In genomic region chr4:132411322-132412094, GRCm38 (mm10) we compare ENCODE assay signal across 8 mouse cellular contexts. TPM values are rescaled to one million over a fixed set of nuclear protein-coding genes. Genes with fewer than 3 reads are reported as not detected.
DNase-seq lines count a peak whose midpoint lies in the region; ATAC-seq and TF ChIP-seq lines count a peak whose summit lies in the region.
"Had no signal": no experiment of that assay in that cellular context is flagged by ENCODE, and none has a peak within 500 bp of the region (broad histone marks: within the 10 kb centered on the region; RNA-seq: fewer than 3 reads in every experiment).

No protein-coding gene starts in this region.

- no peaks in the 10 kb centered on the region for H3K27me3 ChIP-seq in midbrain, postnatal 0 days (ENCODE audit: insufficient read depth, low read length)
- H3K27me3 ChIP-seq in midbrain, embryonic 11.5 days (ENCODE audit: control insufficient read depth, insufficient read depth, low read length) = no peaks in the 10 kb centered on the region
- H3K27me3 ChIP-seq: neural tube, embryonic 13.5 days had no signal

- no peak overlapping the region for H3K9ac ChIP-seq in midbrain, postnatal 0 days (replicated peaks; ENCODE audit: low read length, poor library complexity, severe bottlenecking)
- H3K9ac ChIP-seq in midbrain, embryonic 11.5 days (ENCODE audit: low read length) = no peak overlapping the region
- H3K9ac ChIP-seq: neural tube, embryonic 13.5 days had no signal

- H3K9me3 ChIP-seq in midbrain, postnatal 0 days (ENCODE audit: low read length) = no peaks in the 10 kb centered on the region
- no peaks in the 10 kb centered on the region for H3K9me3 ChIP-seq in midbrain, embryonic 11.5 days (ENCODE audit: control insufficient read depth, low read length)
- H3K9me3 ChIP-seq: neural tube, embryonic 13.5 days had no signal

- no peaks in the 10 kb centered on the region for H3K36me3 ChIP-seq in midbrain, postnatal 0 days (ENCODE audit: insufficient read depth, low read length)
- peaks cover 3% of the 10 kb centered on the region; the same call in 1 of the 2 replicates for H3K36me3 ChIP-seq in midbrain, embryonic 11.5 days (ENCODE audit: control insufficient read depth, insufficient read depth, low read length)
- H3K36me3 ChIP-seq: neural tube, embryonic 13.5 days had no signal

- TF ChIP-seq CTCF in midbrain, postnatal 0 days (IDR thresholded peaks at IDR 0.05) = peak; percentile 84

- no peaks in the 10 kb centered on the region for H3K4me1 ChIP-seq in midbrain, postnatal 0 days (ENCODE audit: insufficient read depth, low read length)
- no peaks in the 10 kb centered on the region for H3K4me1 ChIP-seq in midbrain, embryonic 11.5 days (ENCODE audit: control insufficient read depth, insufficient read depth, low read length)
- H3K4me1 ChIP-seq: neural tube, embryonic 13.5 days had no signal

- H3K4me3 ChIP-seq in midbrain, postnatal 0 days (ENCODE audit: low read depth, low read length) = no peak overlapping the region
- no peak overlapping the region for H3K4me3 ChIP-seq in midbrain, embryonic 11.5 days (ENCODE audit: low read depth, low read length)
- H3K4me3 ChIP-seq: neural tube, embryonic 13.5 days had no signal

- WGBS in midbrain, postnatal 0 days = 52% methylated on average over 8 of the region's 8 CpGs
- WGBS in midbrain, embryonic 11.5 days = 62% methylated on average over 8 of the region's 8 CpGs

- peak overlapping the region; percentile 19; the same call in 1 of the 2 replicates for H3K4me2 ChIP-seq in midbrain, postnatal 0 days (ENCODE audit: low read depth, low read length, poor library complexity, severe bottlenecking)
- no peak overlapping the region for H3K4me2 ChIP-seq in midbrain, embryonic 11.5 days
- H3K4me2 ChIP-seq: neural tube, embryonic 13.5 days had no signal

- H3K27ac ChIP-seq in midbrain, postnatal 0 days (ENCODE audit: low read depth, low read length) = no peak overlapping the region
- no peak overlapping the region for H3K27ac ChIP-seq in midbrain, embryonic 11.5 days (ENCODE audit: low read depth, low read length)
- H3K27ac ChIP-seq: neural tube, embryonic 13.5 days had no signal

- DNase-seq in midbrain, postnatal 0 days (ENCODE audit: low spot score) = peak; percentile 79
- DNase-seq in midbrain, embryonic 11.5 days (ENCODE audit: low spot score, missing footprints) = no peak
- DNase-seq in ZHBTc4 (ENCODE audit: low read depth, low spot score) = peak; percentile 55
- DNase-seq in heart, adult 18-20 months = peak; percentile 69 to 70
- DNase-seq in kidney, postnatal 4 days = peak; percentile 52 to 61
- peak; percentile 25 for DNase-seq in retina, adult 2 months (ENCODE audit: low read depth, low spot score)
- no peak for DNase-seq in urinary bladder, postnatal 10 days (ENCODE audit: low spot score)

- no peak for ATAC-seq in midbrain, postnatal 0 days (ENCODE audit: low FRiP score)
- ATAC-seq in midbrain, embryonic 11.5 days (ENCODE audit: low FRiP score) = no peak

RNA-seq across cellular contexts. Expression of gene Phactr4, which starts 10.8 kb away (rescaled TPM):
- total RNA-seq in midbrain, postnatal 0 days (2014; rRNA removed) = 3.8 and 4.8 TPM in 2 replicates
- 4.8 and 4.9 TPM in 2 replicates for polyA plus RNA-seq in midbrain, postnatal 0 days (2015; fragmentation: Nextera tagmentation; extraction: Ambion mirVana)
- polyA plus RNA-seq in midbrain, embryonic 11.5 days (2014; fragmentation: Nextera tagmentation; extraction: Ambion mirVana) = 22.2 and 22.4 TPM in 2 replicates
- 10 to 100 TPM; 17.6 to 20.1 TPM for total RNA-seq in heart, adult 18-20 months (2021)

RNA-seq across cellular contexts. Expression of gene Med18, which starts 52.2 kb away (rescaled TPM):
- 14.3 and 17.5 TPM in 2 replicates for total RNA-seq in midbrain, postnatal 0 days (2014; rRNA removed)
- polyA plus RNA-seq in midbrain, postnatal 0 days (2015; fragmentation: Nextera tagmentation; extraction: Ambion mirVana) = 13.0 and 13.1 TPM in 2 replicates
- polyA plus RNA-seq in midbrain, embryonic 11.5 days (2014; fragmentation: Nextera tagmentation; extraction: Ambion mirVana) = 19.2 and 22.3 TPM in 2 replicates
- total RNA-seq in heart, adult 18-20 months (2021) = 1 to 10 TPM; 4.1 to 4.5 TPM

RNA-seq across cellular contexts. Expression of gene Rcc1, which starts 58.1 kb away (rescaled TPM):
- 18.7 and 23.4 TPM in 2 replicates for total RNA-seq in midbrain, postnatal 0 days (2014; rRNA removed)
- 21.7 and 21.9 TPM in 2 replicates for polyA plus RNA-seq in midbrain, postnatal 0 days (2015; fragmentation: Nextera tagmentation; extraction: Ambion mirVana)
- 62.1 and 70.3 TPM in 2 replicates for polyA plus RNA-seq in midbrain, embryonic 11.5 days (2014; fragmentation: Nextera tagmentation; extraction: Ambion mirVana)
- 1 to 10 TPM; 6.4 to 7.5 TPM for total RNA-seq in heart, adult 18-20 months (2021)

Comparison
In these comparisons a context has a peak if more than half of its experiments do, and no peak if none do; other contexts are left out.
1. DNase-seq: peak in midbrain, postnatal 0 days (single experiment), ZHBTc4 (single experiment), heart, adult 18-20 months (2 of 2), kidney, postnatal 4 days (2 of 2) and retina, adult 2 months (single experiment); none in midbrain, embryonic 11.5 days (single experiment) and urinary bladder, postnatal 10 days (single experiment).